Mouse (Mus musculus) heart, adult 18-20 months (tissue): ENCODE measurements around the gene Scnn1a. TPM values are rescaled to one million over a fixed set of nuclear protein-coding genes. Genes with fewer than 3 reads are reported as not detected.

ENCODE experiments used
- DNase-seq, 2 experiments: peaks; one replicate each; pipeline ENCODE4 v3.0.0; 2021 to 2022; ENCODE audit warnings: mixed read lengths in 1 of 2
- total RNA-seq, 2 experiments: library from RNA; stranded (reverse); gene quantifications; 2 replicates each; pipeline ENCODE4 v1.2.3; 2021

The Scnn1a gene
- total RNA-seq, 2 experiments from 2014 or later = 0.47 to 1.3 TPM

- DNase-seq = no peak
Observed at GRCm38 (mm10) chr6:125309406-125309805, 11.1 kb upstream of the Scnn1a start.

GRCm38 (mm10) chr6:125312171-125312570 is 8.3 kb upstream of the Scnn1a start:
- DNase-seq = no peak

- peak in 1 of 2 experiments; percentile 37 for DNase-seq
Observed at GRCm38 (mm10) chr6:125312581-125313355, 7.7 kb upstream of the Scnn1a start.

- DNase-seq = peak; percentile 87 to 96
Observed at GRCm38 (mm10) chr6:125313546-125314230, 6.8 kb upstream of the Scnn1a start, which contains the start of gene Ltbr. Gene Ltbr, minus strand, starts transcription at chr6:125313885.

- no peak for DNase-seq
Observed at GRCm38 (mm10) chr6:125314231-125314563, 6.3 kb upstream of the Scnn1a start.

- DNase-seq = no peak
Observed at GRCm38 (mm10) chr6:125314746-125315145, 5.7 kb upstream of the Scnn1a start.

GRCm38 (mm10) chr6:125317077-125317476 is 3.4 kb upstream of the Scnn1a start:
- no peak for DNase-seq

- no peak for DNase-seq
Observed at GRCm38 (mm10) chr6:125318981-125319918, 1.2 kb upstream of the Scnn1a start.

- DNase-seq = no peak
Observed at GRCm38 (mm10) chr6:125319919-125320296, 551 bp upstream of the Scnn1a start.

GRCm38 (mm10) chr6:125321114-125321855 is 826 bp downstream of the Scnn1a start:
- DNase-seq = no peak

- no peak for DNase-seq
Observed at GRCm38 (mm10) chr6:125322794-125323193, 2.3 kb downstream of the Scnn1a start.

GRCm38 (mm10) chr6:125323547-125323946 is 3.1 kb downstream of the Scnn1a start:
- DNase-seq = no peak

GRCm38 (mm10) chr6:125325337-125325736 is 4.9 kb downstream of the Scnn1a start:
- peak in 1 of 2 experiments; percentile 39 for DNase-seq

- peak; percentile 68 to 78 for DNase-seq
Observed at GRCm38 (mm10) chr6:125328243-125328642, 7.8 kb downstream of the Scnn1a start.

- DNase-seq = peak; percentile 97
Observed at GRCm38 (mm10) chr6:125330626-125331326, 10.3 kb downstream of the Scnn1a start.

- peak in 1 of 2 experiments; percentile 43 for DNase-seq
Observed at GRCm38 (mm10) chr6:125333112-125333899, 12.8 kb downstream of the Scnn1a start.

- no peak for DNase-seq
Observed at GRCm38 (mm10) chr6:125334356-125334755, 13.9 kb downstream of the Scnn1a start.

- no peak for DNase-seq
Observed at GRCm38 (mm10) chr6:125338791-125339660, 18.6 kb downstream of the Scnn1a start.

GRCm38 (mm10) chr6:125340244-125340643 is 19.8 kb downstream of the Scnn1a start:
- peak in 1 of 2 experiments; percentile 37 for DNase-seq
